Mouse (Mus musculus): ENCODE results near the gene Ankrd11.

Gene Ankrd11

GRCm38 (mm10) chr8:123005805-123006204, 36.3 kb downstream of the Ankrd11 start:
- in situ Hi-C loops (cut with MboI, MseI), result loop anchor here (25.0 kb wide), 1 partner anchor 1256 kb away; no protein-coding TSS in a partner anchor

GRCm38 (mm10) chr8:123005328-123005727, 36.7 kb downstream of the Ankrd11 start:
- in situ Hi-C loops (cut with MboI, MseI), result loop anchor here (25.0 kb wide), 1 partner anchor 1257 kb away; no protein-coding TSS in a partner anchor

GRCm38 (mm10) chr8:123004033-123004922, 37.8 kb downstream of the Ankrd11 start:
- in situ Hi-C loops (cut with MboI, MseI), result loop anchor here (25.0 kb wide), 1 partner anchor 1258 kb away; no protein-coding TSS in a partner anchor

- in situ Hi-C loops (cut with MboI, MseI), result loop anchor here (25.0 kb wide), 1 partner anchor 1262 kb away; no protein-coding TSS in a partner anchor
Measured at GRCm38 (mm10) chr8:123000311-123000710, 41.8 kb downstream of the Ankrd11 start.

GRCm38 (mm10) chr8:122997963-122998362, 44.1 kb downstream of the Ankrd11 start:
- in situ Hi-C loops (cut with MboI, MseI), result no loop called here

GRCm38 (mm10) chr8:122993740-122994139, 48.3 kb downstream of the Ankrd11 start:
- in situ Hi-C loops (cut with MboI, MseI), result no loop called here

- in situ Hi-C loops (cut with MboI, MseI), result no loop called here
Measured at GRCm38 (mm10) chr8:122993031-122993430, 49.0 kb downstream of the Ankrd11 start.

- in situ Hi-C loops (cut with MboI, MseI), result no loop called here
Measured at GRCm38 (mm10) chr8:122992296-122992695, 49.8 kb downstream of the Ankrd11 start.

- in situ Hi-C loops (cut with MboI, MseI), result no loop called here
Measured at GRCm38 (mm10) chr8:122991368-122991767, 50.7 kb downstream of the Ankrd11 start.

- in situ Hi-C loops (cut with MboI, MseI), result no loop called here
Measured at GRCm38 (mm10) chr8:122989976-122990375, 52.1 kb downstream of the Ankrd11 start.

GRCm38 (mm10) chr8:122988955-122989354, 53.1 kb downstream of the Ankrd11 start:
- in situ Hi-C loops (cut with MboI, MseI), result no loop called here

- in situ Hi-C loops (cut with MboI, MseI), result no loop called here
Measured at GRCm38 (mm10) chr8:122987255-122987654, 54.8 kb downstream of the Ankrd11 start.

- in situ Hi-C loops (cut with MboI, MseI), result no loop called here
Measured at GRCm38 (mm10) chr8:122986501-122987184, 55.4 kb downstream of the Ankrd11 start.

GRCm38 (mm10) chr8:122984175-122984574, 57.9 kb downstream of the Ankrd11 start:
- in situ Hi-C loops (cut with MboI, MseI), result no loop called here

GRCm38 (mm10) chr8:122983178-122983942, 58.7 kb downstream of the Ankrd11 start:
- in situ Hi-C loops (cut with MboI, MseI), result no loop called here

- in situ Hi-C loops (cut with MboI, MseI), result no loop called here
Measured at GRCm38 (mm10) chr8:122981646-122982045, 60.4 kb downstream of the Ankrd11 start.

GRCm38 (mm10) chr8:122979865-122980509, 62.1 kb downstream of the Ankrd11 start:
- in situ Hi-C loops (cut with MboI, MseI), result no loop called here

- in situ Hi-C loops (cut with MboI, MseI), result no loop called here
Measured at GRCm38 (mm10) chr8:122979424-122979823, 62.7 kb downstream of the Ankrd11 start.

GRCm38 (mm10) chr8:122976046-122976445, 66.0 kb downstream of the Ankrd11 start:
- in situ Hi-C loops (cut with MboI, MseI), result no loop called here

- in situ Hi-C loops (cut with MboI, MseI), result no loop called here
Measured at GRCm38 (mm10) chr8:122969964-122970620, 72.0 kb downstream of the Ankrd11 start.

GRCm38 (mm10) chr8:122968145-122968544, 73.9 kb downstream of the Ankrd11 start:
- in situ Hi-C loops (cut with MboI, MseI), result no loop called here

Data from T-helper 2 cell (primary cell).